Mouse (Mus musculus) CD8-positive naive resting alpha-beta T cell, adult 2 months (primary cell): ENCODE data around the gene Rab4a.

Experiments
- DNase-seq, 2 experiments: peaks; one replicate each; pipeline ENCODE4 v3.0.0; 2022; ENCODE audit warnings: low read depth in 2 of 2, low spot score in 2 of 2

Gene Rab4a

GRCm38 (mm10) chr8:123805718-123806373 lies at the start of gene Rab4a:
Gene Rab4a, plus strand, starts transcription at chr8:123805985.
- peak in 1 of 2 experiments; percentile 18 for DNase-seq

- no peak for DNase-seq
Observed at GRCm38 (mm10) chr8:123756901-123757300, 48.9 kb upstream of the Rab4a start.

DNA sequence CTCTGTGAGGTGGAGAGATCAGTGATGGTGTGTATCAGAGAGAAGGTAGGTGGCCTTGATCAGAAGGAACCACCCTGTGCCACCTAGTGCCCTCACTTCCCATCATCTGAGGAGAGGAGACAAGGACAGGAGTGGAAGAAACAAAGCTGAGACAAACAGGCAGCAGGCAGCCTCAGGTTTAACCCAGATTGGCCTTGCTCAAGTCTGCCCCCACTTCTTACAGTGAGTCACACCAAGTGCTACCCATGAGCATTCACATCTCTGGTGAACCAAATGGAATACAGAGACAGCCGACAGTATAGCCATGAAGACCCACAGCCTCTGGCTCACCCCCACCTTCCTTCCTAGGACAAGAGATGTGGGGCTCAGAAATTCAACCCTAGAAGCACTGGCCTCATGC lies 46.9 kb upstream of the Rab4a start:
- no peak for DNase-seq

- DNase-seq, result no peak
Observed at GRCm38 (mm10) chr8:123759933-123760332, 45.9 kb upstream of the Rab4a start.

- no peak for DNase-seq
Observed at GRCm38 (mm10) chr8:123760579-123760978, 45.2 kb upstream of the Rab4a start.

- no peak for DNase-seq
Observed at GRCm38 (mm10) chr8:123761266-123761882, 44.4 kb upstream of the Rab4a start.

DNA sequence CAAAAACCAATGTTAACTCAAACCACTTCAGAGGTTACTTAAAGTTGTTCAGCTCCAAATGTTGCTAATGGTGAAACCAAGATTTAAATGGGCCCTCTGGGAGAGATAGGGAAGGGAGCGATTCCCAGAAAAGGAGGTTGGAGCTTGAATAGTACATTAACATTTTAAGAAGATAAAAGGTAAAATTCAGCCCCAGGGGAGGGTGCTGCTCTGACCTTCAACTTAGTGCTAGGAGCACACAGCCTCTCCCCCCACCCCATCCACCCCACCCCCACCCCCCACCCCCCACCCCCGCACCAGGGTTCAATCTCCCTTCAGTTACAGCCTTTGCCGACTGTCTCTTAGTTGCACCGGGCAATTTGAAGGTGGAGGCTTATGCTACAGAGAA lies 43.9 kb upstream of the Rab4a start:
- no peak for DNase-seq

GRCm38 (mm10) chr8:123763355-123763754 lies 42.4 kb upstream of the Rab4a start:
- no peak for DNase-seq

DNA sequence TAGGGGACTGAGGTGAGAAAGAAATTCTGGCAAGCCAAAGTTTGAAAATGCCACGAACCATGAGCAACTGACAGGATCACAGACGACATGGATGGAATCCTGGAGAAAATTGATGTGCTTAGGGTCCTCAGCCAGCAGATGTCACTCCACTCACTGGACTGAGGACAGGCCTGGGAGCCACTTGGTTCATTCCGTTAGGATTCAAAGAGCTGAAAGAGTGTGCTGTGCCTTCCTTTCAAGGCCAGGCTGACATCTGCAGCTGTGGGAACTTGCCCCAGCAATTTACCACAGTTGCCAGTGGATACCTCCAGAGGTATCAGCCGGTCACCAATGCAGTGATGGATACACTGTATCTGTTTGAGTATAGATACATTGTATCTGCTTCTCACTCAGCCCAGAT lies 41.1 kb upstream of the Rab4a start:
- no peak for DNase-seq

GRCm38 (mm10) chr8:123766516-123766915 lies 39.3 kb upstream of the Rab4a start:
- DNase-seq, result no peak

DNA sequence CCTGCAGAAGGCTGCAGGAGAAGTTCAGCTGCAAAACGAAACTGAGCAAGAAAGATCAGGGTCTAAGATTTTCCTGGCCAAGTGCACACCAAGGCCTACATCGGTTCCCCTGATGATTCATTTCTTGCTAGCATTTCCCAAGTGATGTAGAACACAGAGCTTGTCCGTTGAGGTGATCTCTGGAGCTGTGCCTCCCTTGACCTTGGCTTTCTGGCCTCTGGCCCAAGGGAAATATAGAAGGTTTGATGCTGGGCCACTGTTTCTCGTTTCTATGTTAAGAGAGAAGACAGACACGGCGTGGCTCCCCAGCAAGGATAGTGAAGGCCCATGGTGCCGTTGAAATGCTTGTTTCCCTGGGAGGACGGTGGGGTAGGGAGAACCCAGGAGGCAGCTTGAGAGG lies 37.9 kb upstream of the Rab4a start:
- DNase-seq, result no peak

- DNase-seq, result no peak
Observed at GRCm38 (mm10) chr8:123768492-123769356, 37.1 kb upstream of the Rab4a start.

DNA sequence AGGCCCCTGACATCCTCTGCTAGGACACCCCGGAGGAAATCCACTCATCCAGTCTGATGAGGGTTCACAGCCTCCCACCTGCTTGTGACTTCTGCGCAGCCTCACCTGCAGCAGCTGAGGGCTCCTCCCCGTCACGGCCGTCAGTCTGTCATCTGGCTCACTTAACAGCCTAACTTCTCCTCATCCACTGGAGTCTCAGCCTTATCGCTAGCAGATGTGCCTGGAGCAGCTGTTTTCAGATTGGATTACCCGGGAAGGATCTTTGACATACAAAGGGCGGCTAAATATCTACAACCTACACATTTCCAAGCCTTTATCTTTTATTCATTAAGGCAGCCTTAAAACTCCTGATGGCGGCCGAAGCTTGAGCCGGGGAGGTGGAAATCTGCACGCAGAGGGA lies 32.3 kb upstream of the Rab4a start:
- DNase-seq, result no peak

DNA sequence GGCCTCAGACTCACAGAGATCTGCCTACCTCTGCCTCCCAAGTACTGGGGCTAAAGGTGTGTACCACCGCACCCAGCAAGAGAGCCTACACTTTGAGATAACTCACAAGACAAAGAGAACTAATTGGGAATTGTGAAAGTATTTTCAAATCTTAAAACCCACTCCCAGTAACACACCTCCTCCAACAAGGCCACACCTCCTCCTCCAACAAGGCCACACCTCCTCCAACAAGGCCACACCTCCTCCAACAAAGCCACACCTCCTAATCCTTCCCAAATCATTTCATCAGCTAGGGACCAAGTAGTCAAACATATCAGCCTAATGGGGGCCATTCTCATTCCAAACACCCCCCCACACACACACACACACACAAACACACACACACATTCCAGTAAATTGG lies 31.3 kb upstream of the Rab4a start:
- no peak for DNase-seq

DNA sequence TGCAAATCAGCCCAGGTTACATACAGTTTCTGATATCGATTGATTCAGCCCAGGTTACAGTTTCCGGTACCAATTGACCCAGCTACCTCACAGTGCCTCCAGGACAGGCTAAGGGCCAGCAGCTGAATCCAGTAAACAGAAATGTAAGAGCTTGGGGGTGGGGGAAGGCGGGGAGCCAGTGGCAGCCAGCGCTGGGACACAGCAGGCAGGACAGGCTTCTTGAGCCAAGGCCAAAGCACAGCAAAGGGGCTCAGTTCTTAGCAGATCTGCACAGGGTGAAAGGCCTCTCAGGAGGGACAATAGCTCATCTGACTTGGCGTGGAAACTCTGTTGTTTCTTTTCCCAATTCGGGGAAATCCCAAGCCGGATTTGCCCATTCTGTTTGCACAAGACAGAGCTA lies 28.5 kb upstream of the Rab4a start:
- DNase-seq, result no peak

GRCm38 (mm10) chr8:123780471-123780870 lies 25.3 kb upstream of the Rab4a start:
- DNase-seq, result no peak

DNA sequence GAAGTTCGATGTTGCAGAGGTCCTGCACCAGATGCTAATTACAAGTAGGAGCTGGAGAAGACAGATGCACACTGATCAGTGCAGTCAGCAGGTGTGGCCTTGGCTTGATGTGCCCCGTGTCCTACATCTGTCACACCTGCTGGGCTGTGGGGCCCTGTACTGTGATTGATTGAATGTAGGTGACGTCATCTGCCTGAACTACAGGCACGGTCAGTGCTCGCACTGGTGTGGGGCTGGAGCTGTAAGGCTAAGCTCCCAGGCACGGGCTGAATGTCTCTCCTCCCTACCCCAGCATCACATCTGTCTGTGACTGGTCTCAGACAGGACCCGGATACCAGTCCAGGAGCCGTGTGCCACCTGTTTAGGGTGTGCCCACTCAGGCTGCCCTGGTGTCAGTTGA lies 24.5 kb upstream of the Rab4a start:
- DNase-seq, result no peak

DNA sequence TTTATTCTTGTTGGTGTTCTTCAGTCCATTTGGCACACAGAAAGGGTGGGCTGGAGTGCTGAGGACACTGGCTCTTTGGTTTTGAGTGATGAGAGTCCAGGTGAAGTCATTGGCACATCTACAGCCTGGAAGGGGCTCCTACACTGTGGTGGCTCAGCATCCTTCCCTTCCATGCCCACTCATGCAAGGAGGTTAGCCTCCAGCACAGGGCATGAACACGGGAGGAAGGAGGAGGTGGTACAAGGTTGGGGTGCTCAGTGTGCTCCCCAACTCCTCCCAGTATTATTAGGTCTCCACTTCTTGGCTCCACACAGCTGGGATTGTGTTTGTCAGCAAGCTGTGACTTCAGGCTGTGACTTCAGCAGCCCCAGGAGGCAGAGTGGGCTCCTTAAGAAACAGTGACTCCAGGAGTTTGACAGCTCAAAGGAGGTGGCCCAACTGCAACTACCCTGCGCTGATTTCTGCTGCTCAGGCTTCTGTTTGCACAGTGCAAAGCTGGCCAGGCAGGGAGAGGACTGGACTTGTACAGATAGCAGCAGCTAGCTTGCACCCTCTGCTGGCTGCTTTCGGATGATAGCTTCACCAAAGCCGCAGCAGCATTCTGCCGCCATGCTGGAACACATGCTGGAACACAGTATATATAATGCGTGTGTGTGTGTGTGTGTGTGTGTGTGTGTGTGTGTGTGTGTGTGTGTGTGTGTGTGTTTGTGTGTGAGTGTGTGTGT lies 22.1 kb upstream of the Rab4a start:
- DNase-seq, result no peak

- DNase-seq, result no peak
Observed at GRCm38 (mm10) chr8:123786166-123786565, 19.6 kb upstream of the Rab4a start.

- DNase-seq, result no peak
Observed at GRCm38 (mm10) chr8:123786644-123787043, 19.1 kb upstream of the Rab4a start.

DNA sequence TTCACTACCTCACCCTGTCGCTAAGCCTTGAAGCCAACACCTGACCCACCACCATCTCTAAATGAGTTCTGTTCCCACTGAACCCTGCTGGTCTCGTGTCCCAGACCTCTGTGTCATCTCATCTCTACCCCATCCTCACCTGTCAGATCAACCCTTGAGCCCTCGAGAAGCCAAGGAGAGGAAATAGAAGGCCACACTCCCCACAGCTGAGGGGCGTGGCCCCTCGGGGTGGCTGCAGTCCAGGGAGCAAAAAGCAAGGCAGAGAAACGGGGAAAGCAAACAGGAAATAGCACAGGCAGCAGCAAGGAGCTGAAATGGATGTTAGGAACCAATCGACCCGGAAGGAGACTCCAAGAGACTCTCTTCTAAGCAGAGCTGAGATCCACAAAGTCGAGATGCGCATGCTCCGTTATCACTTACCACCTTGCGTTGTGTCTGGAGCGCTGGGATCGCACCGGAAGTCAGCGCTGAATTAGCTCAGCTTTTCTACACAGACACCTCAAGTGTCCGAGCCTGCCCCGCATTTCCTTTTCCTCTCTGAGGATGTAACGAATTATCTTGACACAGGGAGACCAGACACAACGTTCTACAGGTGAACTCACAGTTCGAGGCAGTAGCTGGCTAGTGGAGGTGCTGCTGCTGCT lies 18.4 kb upstream of the Rab4a start:
- DNase-seq, result no peak
